Mouse (Mus musculus) forebrain, embryonic 12.5 days (tissue): ENCODE results near the gene Cd63. TPM values are rescaled to one million over a fixed set of nuclear protein-coding genes. Genes with fewer than 3 reads are reported as not detected.
A peak's percentile ranks its signal among the peaks of the same experiment; 100 is the strongest.

Experiments
- ATAC-seq: fragments of 200-750 bp; cut with Nextera tagmentation; 2 replicates; pipeline ENCODE4 v1.8.0; 2017; ENCODE audit warnings: moderate TSS enrichment; ENCODE audit not compliant: low FRiP score
- H3K27ac ChIP-seq: fragments of 300-500 bp; sonication (generic); 2 replicates; pipeline ENCODE4 v1.5.1; 2016; ENCODE audit warnings: mild to moderate bottlenecking
- H3K27me3 ChIP-seq: fragments of 300-500 bp; sonication (generic); 2 replicates; pipeline ENCODE4 v1.6.1; 2016; ENCODE audit warnings: mild to moderate bottlenecking
- H3K36me3 ChIP-seq: fragments of 300-500 bp; sonication (generic); replicated peaks from 2 replicates; pipeline ENCODE4 v1.6.1; 2016; ENCODE audit warnings: mild to moderate bottlenecking
- H3K4me1 ChIP-seq: fragments of 300-500 bp; sonication (generic); 2 replicates; pipeline ENCODE4 v1.6.1; 2016
- H3K4me2 ChIP-seq: fragments of 300-500 bp; sonication (generic); 2 replicates; pipeline ENCODE4 v1.6.1; 2016; ENCODE audit warnings: mild to moderate bottlenecking, moderate library complexity
- H3K4me3 ChIP-seq: fragments of 300-500 bp; sonication (generic); replicated peaks from 2 replicates; pipeline ENCODE4 v1.5.1; 2016; ENCODE audit warnings: mild to moderate bottlenecking
- H3K9ac ChIP-seq: fragments of 300-500 bp; sonication (generic); 2 replicates; pipeline ENCODE4 v1.6.1; 2016; ENCODE audit warnings: mild to moderate bottlenecking
- H3K9me3 ChIP-seq: fragments of 300-500 bp; sonication (generic); 2 replicates; pipeline ENCODE4 v1.6.1; 2016
- WGBS: fragments of 180-500 bp; shearing (Covaris S2); methylation state at CpG from one replicate; pipeline ENCODE4 v1.1.7; 2016; 5-methylcytosine and 5-hydroxymethylcytosine counted together
- polyA plus RNA-seq: library from polyadenylated mRNA; unstranded; fragments of >200 nt; fragmentation: Nextera tagmentation; extraction: Ambion mirVana; gene quantifications from 2 replicates; pipeline ENCODE4 v1.2.1, GENCODE M21; 2016

Gene Cd63
- polyA plus RNA-seq, 1 experiment from 2014 or later = 160 TPM

DNA sequence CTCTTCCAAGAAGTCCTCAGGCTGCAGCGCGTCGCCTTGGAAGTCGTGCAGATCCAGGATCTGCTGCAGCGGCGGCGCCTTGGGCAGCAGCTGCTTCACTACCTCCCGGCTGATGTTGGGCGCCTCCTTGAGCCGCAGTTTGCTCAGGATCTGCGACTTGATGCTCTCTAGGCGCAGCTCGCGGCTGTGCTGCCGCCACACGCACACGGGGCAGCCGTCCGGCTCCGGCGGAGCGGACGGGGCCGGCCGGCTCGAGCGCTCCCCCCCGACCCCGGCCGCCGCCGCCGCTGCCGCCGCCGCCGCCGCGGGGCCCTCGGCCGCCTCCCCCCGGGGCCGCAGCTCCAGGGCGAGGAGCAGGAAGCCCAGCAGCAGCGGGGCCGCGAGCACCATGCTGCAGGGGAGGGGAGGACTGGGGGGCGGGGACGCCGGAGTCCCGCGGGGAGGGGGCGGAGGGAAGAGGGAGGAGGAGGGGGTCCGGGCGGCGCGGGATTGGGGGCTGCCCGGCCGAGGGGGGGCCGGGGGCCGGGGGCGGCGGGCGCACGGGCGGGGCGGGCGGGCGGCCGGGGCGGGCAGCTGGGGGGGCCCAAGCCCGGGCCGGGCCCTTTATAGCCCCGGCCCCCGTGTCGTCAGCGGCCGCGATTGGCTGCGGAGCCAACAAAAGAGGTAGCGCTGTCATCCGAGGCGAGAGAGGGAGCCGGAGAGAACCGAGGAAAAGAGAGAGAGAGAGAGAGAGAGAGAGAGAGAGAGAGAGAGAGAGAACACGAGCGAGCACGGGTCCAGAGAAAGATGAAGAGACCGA lies 9.3 kb upstream of the Cd63 start, which contains the start of gene Gdf11:
Gene Gdf11, minus strand, starts transcription at position 423 of the 799 bp plus-strand sequence.
- peaks cover 15% of the 10 kb centered on the region for H3K36me3 ChIP-seq
- peak within 1 kb of the TSS; percentile 78 for H3K4me3 ChIP-seq
- H3K4me1 ChIP-seq = peaks cover 51% of the 10 kb centered on the region
- under 1% methylated on average over 46 of the region's 89 CpGs for WGBS
- H3K9me3 ChIP-seq = no peaks in the 10 kb centered on the region
- peak; percentile 90 for ATAC-seq
- H3K9ac ChIP-seq = peak within 1 kb of the TSS; percentile 84
- peaks cover 15% of the 10 kb centered on the region for H3K27me3 ChIP-seq
- peak within 1 kb of the TSS; percentile 91 for H3K4me2 ChIP-seq
- H3K27ac ChIP-seq = peak within 1 kb of the TSS; percentile 95

DNA sequence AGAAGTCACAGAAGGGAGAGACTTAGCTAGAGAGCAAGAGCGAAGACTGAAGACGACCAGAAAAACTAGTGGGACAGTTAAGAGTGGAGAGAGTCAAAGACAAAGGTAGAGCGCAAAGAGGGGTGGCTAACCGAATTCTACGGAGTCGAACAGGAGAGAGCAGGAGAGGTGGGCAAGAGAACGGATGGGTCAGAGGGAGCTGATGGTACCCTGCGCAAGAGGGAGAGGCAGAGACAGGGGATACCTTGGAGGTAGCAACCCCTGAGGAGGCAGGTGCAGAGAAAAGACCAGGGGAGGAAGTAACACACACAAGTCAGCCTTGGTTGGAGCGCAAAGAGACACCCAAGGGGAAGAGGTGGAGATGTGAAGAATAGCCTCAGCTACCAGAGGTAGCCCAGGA lies 8.5 kb upstream of the Cd63 start:
- peak; percentile 18 for ATAC-seq
- Histone ChIP-seq H3K4me1 (peaks cover 51% of the 10 kb centered on the region), H3K27ac (peak overlapping the region; percentile 95), H3K4me2 (peak overlapping the region; percentile 91), H3K27me3 (peaks cover 22% of the 10 kb centered on the region), H3K9me3 (no peaks in the 10 kb centered on the region), H3K9ac (peak overlapping the region; percentile 84), H3K36me3 (peaks cover 8% of the 10 kb centered on the region), H3K4me3 (peak overlapping the region; percentile 78)
- under 1% methylated on average over 9 of the region's 9 CpGs for WGBS

DNA sequence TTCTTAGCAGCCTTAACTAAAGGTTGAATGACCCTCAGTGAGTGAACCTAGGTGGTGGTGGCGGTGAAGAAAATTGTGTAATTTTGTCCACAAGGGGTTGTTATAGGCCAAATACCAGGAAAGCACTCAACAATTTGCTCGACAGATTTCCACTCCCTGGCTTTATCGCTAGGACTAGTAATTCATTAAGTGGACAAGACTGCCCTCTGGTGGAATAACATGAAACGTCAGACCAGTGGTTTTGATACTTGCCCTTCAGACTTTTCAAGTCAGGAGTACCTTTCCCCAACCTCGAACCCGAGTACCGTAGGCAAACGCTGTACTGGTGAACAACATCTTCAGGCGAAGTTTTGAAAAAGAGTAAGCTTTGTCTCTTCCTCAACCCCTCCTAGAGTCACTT lies 5.4 kb upstream of the Cd63 start:
- Histone ChIP-seq H3K9ac (no peak overlapping the region), H3K4me3 (no peak overlapping the region), H3K27ac (no peak overlapping the region), H3K9me3 (no peaks in the 10 kb centered on the region), H3K4me2 (peak overlapping the region; percentile 22), H3K27me3 (peaks cover 25% of the 10 kb centered on the region), H3K36me3 (no peaks in the 10 kb centered on the region), H3K4me1 (peaks cover 23% of the 10 kb centered on the region)
- ATAC-seq = no peak
- under 1% methylated on average over 9 of the region's 9 CpGs for WGBS

DNA sequence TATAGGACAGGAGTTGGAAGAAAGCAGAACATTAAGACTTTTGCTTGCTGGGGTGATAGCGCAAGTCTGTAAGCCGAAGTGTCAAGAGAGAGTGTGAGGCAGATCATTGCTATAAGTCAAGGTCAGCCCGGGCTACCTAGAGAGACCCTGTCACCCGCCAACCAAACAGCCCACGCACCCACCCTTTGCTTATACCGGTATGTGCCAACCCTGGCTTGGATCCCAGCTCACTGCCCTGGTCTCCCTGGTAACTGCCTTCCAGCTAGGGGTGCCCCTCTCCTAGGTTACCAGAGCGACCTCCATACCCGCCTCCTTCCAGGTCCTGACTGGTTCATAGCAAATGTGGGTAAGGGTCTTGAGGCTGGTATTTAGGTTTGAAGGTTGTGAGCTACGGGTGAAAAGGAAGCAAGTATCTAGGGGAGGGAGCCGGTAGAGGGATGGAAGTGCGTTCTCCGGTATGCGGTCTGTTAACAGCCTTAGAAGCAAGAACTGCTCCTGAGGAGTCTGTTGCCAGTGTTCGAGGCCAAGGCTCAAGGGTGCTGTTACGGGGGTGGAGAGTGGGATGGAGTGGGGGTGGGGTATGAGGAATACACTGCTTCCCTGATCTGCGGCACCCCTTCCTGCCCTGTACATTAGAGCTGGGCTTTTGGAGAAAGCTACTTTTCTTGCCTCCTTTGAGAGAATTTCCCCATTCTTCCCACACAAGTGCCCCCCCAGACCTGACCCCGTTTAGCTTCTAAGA lies 4.7 kb upstream of the Cd63 start:
- H3K4me1 ChIP-seq = peaks cover 20% of the 10 kb centered on the region
- H3K27ac ChIP-seq = no peak overlapping the region
- H3K4me3 ChIP-seq = no peak overlapping the region
- no peaks in the 10 kb centered on the region for H3K9me3 ChIP-seq
- H3K36me3 ChIP-seq = no peaks in the 10 kb centered on the region
- ATAC-seq = no peak
- H3K4me2 ChIP-seq = peak overlapping the region; percentile 22
- H3K27me3 ChIP-seq = peaks cover 25% of the 10 kb centered on the region
- 3% methylated on average over 17 of the region's 17 CpGs for WGBS
- no peak overlapping the region; the same call in 1 of the 2 replicates for H3K9ac ChIP-seq

DNA sequence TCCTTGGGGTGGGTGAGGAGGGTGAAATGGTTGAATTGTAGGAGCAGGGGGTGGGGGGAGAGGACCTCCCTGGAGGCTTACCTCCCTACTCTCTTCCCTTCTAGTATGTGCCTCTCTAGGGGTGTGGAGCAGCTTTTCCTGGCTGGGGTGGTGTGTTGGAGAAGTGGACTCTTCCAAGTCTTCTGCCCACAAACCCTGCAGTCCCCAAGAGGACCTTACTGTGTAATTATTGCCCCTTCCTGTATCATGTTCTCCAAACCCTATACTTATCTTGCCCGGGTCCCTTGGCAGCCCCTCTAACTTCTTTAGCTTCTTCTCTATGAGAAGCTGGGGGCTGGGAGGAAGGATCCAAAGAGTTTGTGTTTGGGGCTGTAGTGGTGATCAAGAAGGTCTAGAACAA lies 4.0 kb upstream of the Cd63 start:
- H3K4me2 ChIP-seq = 0 out of 2 replicates have a peak overlapping the region, but pooled peaks have one; percentile 22

DNA sequence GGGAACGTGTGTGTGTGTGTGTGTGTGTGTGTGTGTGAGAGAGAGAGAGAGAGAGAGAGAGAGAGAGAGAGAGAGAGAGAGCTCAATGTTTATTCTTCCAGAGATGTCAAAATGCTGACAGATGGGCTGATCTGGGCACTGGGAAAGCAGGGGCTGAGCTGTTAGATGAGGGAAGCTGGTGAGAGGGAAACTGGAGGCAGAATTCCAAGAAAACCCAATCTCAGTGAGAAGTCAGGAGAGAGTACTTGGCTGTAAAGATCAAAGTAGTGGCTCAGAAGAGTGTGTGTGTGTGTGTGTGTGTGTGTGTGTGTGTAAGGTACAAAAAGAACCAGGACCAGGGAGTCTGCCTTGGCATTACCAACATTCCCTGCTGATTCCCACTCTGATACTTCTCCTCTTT lies 3.3 kb upstream of the Cd63 start:
- no peaks in the 10 kb centered on the region for H3K36me3 ChIP-seq
- H3K27me3 ChIP-seq = peaks cover 25% of the 10 kb centered on the region
- no peak overlapping the region for H3K27ac ChIP-seq
- WGBS = 13% methylated on average over 1 of the region's 1 CpGs
- no peak overlapping the region for H3K9ac ChIP-seq
- H3K4me1 ChIP-seq = peaks cover 16% of the 10 kb centered on the region
- no peak overlapping the region for H3K4me3 ChIP-seq
- no peak for ATAC-seq
- H3K4me2 ChIP-seq = no peak overlapping the region
- H3K9me3 ChIP-seq = no peaks in the 10 kb centered on the region

More for the DNA sequence above, 4.0 kb upstream of the Cd63 start:
- no peak for ATAC-seq
- Histone ChIP-seq H3K9ac (no peak overlapping the region), H3K27me3 (peaks cover 25% of the 10 kb centered on the region), H3K9me3 (no peaks in the 10 kb centered on the region), H3K36me3 (no peaks in the 10 kb centered on the region), H3K27ac (no peak overlapping the region), H3K4me1 (peaks cover 20% of the 10 kb centered on the region), H3K4me3 (no peak overlapping the region)
- 37% methylated on average over 1 of the region's 1 CpGs for WGBS

DNA sequence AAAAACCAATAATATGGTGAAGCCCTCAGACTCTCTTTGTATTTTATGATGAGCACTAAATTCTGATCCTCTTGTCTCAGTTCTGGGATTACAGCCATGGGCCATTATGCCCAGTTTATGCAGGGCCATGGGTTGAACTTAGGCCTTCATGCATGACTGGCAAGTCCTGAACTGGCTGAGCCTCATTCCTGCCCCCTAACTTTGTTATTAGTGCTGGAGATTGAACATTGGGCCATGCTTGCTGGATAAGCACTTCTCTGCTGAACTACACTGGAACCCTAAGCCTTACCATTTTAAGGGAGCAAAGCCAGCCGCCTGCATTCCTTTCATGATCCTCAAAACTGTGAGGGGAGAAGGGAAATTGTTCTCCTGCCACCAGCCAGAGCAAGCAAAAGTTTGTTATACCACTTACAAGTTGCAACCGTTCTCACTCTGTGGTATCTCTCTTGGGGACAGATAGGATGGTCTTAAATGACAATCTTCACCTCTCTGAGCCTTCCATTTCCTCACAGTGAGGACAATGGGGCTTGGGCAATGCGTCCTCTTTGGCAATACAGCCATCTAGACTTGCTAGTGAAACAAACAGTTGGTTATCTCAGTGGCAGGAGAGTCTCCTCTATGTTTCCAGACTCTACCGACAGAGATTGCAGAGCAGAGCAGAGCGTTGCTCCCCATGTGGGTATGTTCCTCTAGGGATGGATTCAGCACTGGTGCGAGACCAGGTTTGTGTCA lies 864 bp upstream of the Cd63 start:
- Histone ChIP-seq H3K4me2 (no peak overlapping the region), H3K27ac (no peak overlapping the region), H3K9me3 (no peaks in the 10 kb centered on the region), H3K4me1 (peaks cover 9% of the 10 kb centered on the region; the same call in 1 of the 2 replicates), H3K36me3 (no peaks in the 10 kb centered on the region), H3K4me3 (no peak overlapping the region), H3K27me3 (peaks cover 19% of the 10 kb centered on the region), H3K9ac (no peak overlapping the region)
- 82% methylated on average over 6 of the region's 6 CpGs for WGBS
- ATAC-seq = no peak

DNA sequence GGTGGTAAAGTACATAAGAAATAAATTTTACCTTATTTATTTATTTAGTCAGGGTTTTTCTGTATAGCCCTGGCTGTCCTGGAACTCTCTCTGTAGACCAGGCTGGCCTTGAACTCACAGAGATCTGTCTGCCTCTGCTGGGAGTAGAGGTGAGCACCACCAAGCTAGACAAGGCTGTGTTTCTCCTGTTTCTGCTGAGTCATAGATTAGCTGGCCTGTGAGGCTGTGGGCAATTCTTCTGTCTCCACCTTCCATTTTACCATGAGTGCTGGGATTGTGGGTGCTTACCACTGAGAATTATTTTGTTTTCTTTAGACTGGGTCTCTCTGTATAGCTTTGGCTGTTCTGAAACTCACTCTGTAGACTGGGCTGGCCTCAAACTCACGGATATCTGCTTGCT lies 620 bp downstream of the Cd63 start:
- H3K9ac ChIP-seq = no peak overlapping the region
- no peak overlapping the region for H3K4me2 ChIP-seq
- H3K27me3 ChIP-seq = peaks cover 11% of the 10 kb centered on the region
- WGBS = 83% methylated on average over 1 of the region's 1 CpGs
- no peak for ATAC-seq
- H3K9me3 ChIP-seq = no peaks in the 10 kb centered on the region
- H3K36me3 ChIP-seq = no peaks in the 10 kb centered on the region
- H3K4me1 ChIP-seq = peaks cover under 1% of the 10 kb centered on the region; the same call in 1 of the 2 replicates
- H3K27ac ChIP-seq = no peak overlapping the region
- H3K4me3 ChIP-seq = no peak overlapping the region

DNA sequence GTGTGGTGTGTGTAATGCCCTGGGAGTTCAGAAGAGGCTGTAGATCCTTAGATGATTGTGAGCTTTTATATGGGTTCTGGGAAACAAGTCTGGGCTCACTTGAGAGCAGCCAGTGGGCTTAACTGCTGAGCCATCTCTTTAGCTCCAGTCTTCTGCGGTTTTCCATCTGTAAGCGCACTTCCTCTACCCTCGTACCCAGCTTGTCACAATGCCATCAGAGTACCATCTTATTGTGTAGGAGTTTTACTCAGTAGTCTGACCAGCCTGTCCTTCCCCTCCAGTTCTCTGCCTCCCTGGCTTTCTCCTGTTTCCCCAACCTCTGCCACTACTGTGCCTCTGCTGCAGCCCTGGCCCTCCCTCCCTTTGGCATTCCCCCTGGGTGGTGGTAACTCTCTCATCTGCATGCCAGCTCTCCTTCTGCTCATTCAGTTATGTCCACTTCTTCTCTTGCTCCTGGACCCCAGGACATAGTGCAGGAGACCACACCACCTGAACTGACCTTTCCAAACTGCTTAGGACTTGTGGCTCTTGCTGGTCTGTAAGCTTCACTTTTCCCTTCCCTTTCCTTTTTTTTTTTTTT lies 1.7 kb downstream of the Cd63 start:
- Histone ChIP-seq H3K27me3 (peaks cover 3% of the 10 kb centered on the region; the same call in 1 of the 2 replicates), H3K9me3 (no peaks in the 10 kb centered on the region), H3K4me2 (no peak overlapping the region), H3K4me1 (no peaks in the 10 kb centered on the region), H3K4me3 (no peak overlapping the region), H3K9ac (no peak overlapping the region), H3K27ac (no peak overlapping the region), H3K36me3 (no peaks in the 10 kb centered on the region)
- WGBS = 76% methylated on average over 3 of the region's 3 CpGs
- no peak for ATAC-seq

DNA sequence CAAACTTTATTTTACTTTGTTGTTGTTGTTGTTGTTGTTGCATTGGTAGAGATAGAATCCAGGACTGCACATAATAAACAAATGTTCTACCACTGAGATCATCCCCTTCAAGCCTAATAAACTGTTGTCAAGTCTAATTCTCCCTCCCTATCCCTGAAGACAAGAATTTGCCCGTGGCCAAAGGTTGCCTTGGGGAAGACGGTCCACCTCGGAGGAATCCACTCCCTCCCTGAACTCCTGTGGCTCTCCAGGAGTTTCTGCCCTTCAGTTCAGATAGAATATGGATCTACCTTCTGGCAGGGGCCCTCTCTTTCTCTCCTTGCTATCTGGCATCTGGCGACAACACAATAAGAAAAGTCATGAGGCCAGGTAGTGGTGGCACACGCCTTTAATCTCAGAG lies 4.0 kb downstream of the Cd63 start:
- no peak for ATAC-seq
- 76% methylated on average over 5 of the region's 5 CpGs for WGBS
- Histone ChIP-seq H3K9me3 (no peaks in the 10 kb centered on the region), H3K27ac (no peak overlapping the region), H3K36me3 (no peaks in the 10 kb centered on the region), H3K4me1 (peaks cover 10% of the 10 kb centered on the region), H3K9ac (no peak overlapping the region), H3K4me2 (no peak overlapping the region), H3K27me3 (peaks cover 14% of the 10 kb centered on the region), H3K4me3 (no peak overlapping the region)

DNA sequence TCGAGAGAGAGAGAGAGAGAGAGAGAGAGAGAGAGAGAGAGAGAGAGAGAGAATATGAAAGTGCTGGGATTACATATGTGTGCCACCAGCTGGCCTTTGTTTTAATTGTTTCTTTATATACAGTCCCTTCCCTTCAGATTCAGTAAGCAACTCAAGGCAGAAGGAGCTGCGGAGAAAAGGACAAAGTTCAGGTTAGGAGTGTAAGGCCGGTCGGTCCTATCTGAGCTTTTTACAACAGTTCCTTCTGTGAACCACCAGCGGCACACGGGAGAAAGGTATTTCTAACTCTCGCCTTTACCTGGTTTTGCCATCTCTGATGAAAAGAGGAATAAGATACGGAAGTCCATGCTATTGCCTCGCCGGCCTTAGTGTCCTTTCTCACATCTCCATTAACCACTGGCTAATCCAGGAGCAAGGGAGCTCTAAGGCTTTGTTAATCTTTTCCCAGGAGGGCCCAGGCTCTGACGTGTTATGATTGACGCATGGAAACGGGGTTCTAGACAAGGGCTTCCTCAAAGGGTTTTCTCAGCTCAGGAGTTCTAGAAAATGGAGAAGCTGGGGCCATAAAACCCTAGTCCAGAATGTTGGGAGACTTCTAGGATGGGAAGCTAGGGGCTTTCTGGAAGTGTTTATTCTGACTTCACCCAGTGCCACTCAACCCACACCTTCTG lies 8.1 kb downstream of the Cd63 start:
- Histone ChIP-seq H3K9ac (peak overlapping the region; percentile 85), H3K9me3 (no peaks in the 10 kb centered on the region), H3K27ac (0 out of 2 replicates have a peak overlapping the region, but pooled peaks have one; percentile 5), H3K4me2 (peak overlapping the region; percentile 84), H3K4me3 (peak overlapping the region; percentile 81), H3K36me3 (peaks cover 3% of the 10 kb centered on the region), H3K4me1 (peaks cover 22% of the 10 kb centered on the region), H3K27me3 (peaks cover 14% of the 10 kb centered on the region)
- 62% methylated on average over 13 of the region's 13 CpGs for WGBS
- ATAC-seq = no peak
